Mouse (Mus musculus) C2C12 (cell line): ENCODE results near the gene Cacnb4. TPM values are rescaled to one million over a fixed set of nuclear protein-coding genes. Genes with fewer than 3 reads are reported as not detected.

Source experiments
- H3K27me3 ChIP-seq: one replicate; pipeline ENCODE4 v1.6.1; 2011; ENCODE audit not compliant: control insufficient read depth, insufficient read depth, insufficient read length
- H3K36me3 ChIP-seq: one replicate; pipeline ENCODE4 v1.6.1; 2011; ENCODE audit not compliant: control insufficient read depth, insufficient read depth
- H3K4me3 ChIP-seq: one replicate; pipeline ENCODE4 v1.5.1; 2011; ENCODE audit warnings: mild to moderate bottlenecking, control low read depth; ENCODE audit not compliant: poor library complexity, insufficient read depth, severe bottlenecking
- H3K79me2 ChIP-seq: one replicate; pipeline ENCODE4 v1.6.1; 2011; ENCODE audit not compliant: control insufficient read depth, insufficient read depth
- H3K79me3 ChIP-seq: one replicate; pipeline ENCODE4 v1.6.1; 2011; ENCODE audit warnings: low read depth, control low read depth
- H3ac ChIP-seq: one replicate; pipeline ENCODE3; 2011; ENCODE audit warnings: low read depth; ENCODE audit not compliant: control insufficient read depth, insufficient read length
- CEBPB ChIP-seq: IDR thresholded peaks from one replicate; pipeline ENCODE4 v1.6.1; 2011; ENCODE audit warnings: low read depth, mild to moderate bottlenecking, control low read depth, moderate library complexity
- CTCF ChIP-seq: IDR thresholded peaks from one replicate; pipeline ENCODE4 v1.5.1; 2011; ENCODE audit not compliant: control insufficient read depth, insufficient read depth, insufficient read length
- FOSL1 ChIP-seq: IDR thresholded peaks from one replicate; pipeline ENCODE4 v1.8.0; 2011; ENCODE audit warnings: mild to moderate bottlenecking, low read length; ENCODE audit not compliant: poor library complexity, insufficient read depth, severe bottlenecking
- MAX ChIP-seq: IDR thresholded peaks from one replicate; pipeline ENCODE4 v1.6.1; 2011; ENCODE audit warnings: mild to moderate bottlenecking, control low read depth
- MYOD1 ChIP-seq: IDR thresholded peaks from one replicate; pipeline ENCODE4 v1.6.1; 2011; ENCODE audit warnings: low read depth; ENCODE audit not compliant: control insufficient read depth, insufficient read length
- MYOG ChIP-seq: IDR thresholded peaks from one replicate; pipeline ENCODE4 v1.6.1; 2011; ENCODE audit not compliant: control insufficient read depth, insufficient read length; ENCODE audit errors: extremely low read depth
- USF1 ChIP-seq: IDR thresholded peaks from one replicate; pipeline ENCODE4 v1.6.1; 2011; ENCODE audit warnings: low read depth, mild to moderate bottlenecking, control low read depth, moderate library complexity
- polyA plus RNA-seq: library from polyadenylated mRNA; unstranded; fragments of >200 nt; fragmentation: generic; extraction: Trizol; gene quantifications from one replicate; pipeline ENCODE4 v1.2.1, GENCODE M21; 2012; ENCODE audit warnings: missing spikeins

Gene Cacnb4
- polyA plus RNA-seq, 1 experiment = 0.01 TPM

GRCm38 (mm10) chr2:52449818-52450217, 226.8 kb downstream of the Cacnb4 start:
- Histone ChIP-seq H3ac (no peak overlapping the region), H3K4me3 (no peak overlapping the region), H3K79me3 (no peaks in the 10 kb centered on the region), H3K36me3 (no peaks in the 10 kb centered on the region), H3K79me2 (no peaks in the 10 kb centered on the region), H3K27me3 (no peaks in the 10 kb centered on the region)
- TF ChIP-seq MYOG = no peak
- TF ChIP-seq CTCF = no peak
- no peak for TF ChIP-seq MYOD1
- no peak for TF ChIP-seq MAX
- TF ChIP-seq USF1 = no peak
- no peak for TF ChIP-seq FOSL1
- TF ChIP-seq CEBPB = no peak

- Histone ChIP-seq H3K79me2 (no peaks in the 10 kb centered on the region), H3K27me3 (no peaks in the 10 kb centered on the region), H3K36me3 (no peaks in the 10 kb centered on the region), H3K79me3 (no peaks in the 10 kb centered on the region), H3ac (no peak overlapping the region), H3K4me3 (no peak overlapping the region)
- TF ChIP-seq CTCF = no peak
- TF ChIP-seq MYOG = no peak
- no peak for TF ChIP-seq FOSL1
- no peak for TF ChIP-seq MAX
- TF ChIP-seq CEBPB = no peak
- no peak for TF ChIP-seq USF1
- no peak for TF ChIP-seq MYOD1
These were observed 227.7 kb downstream of the Cacnb4 start for GRCm38 (mm10) chr2:52448916-52449315.

- H3K36me3 ChIP-seq = no peaks in the 10 kb centered on the region
- no peak overlapping the region for H3K4me3 ChIP-seq
- H3ac ChIP-seq = no peak overlapping the region
- no peak for TF ChIP-seq CEBPB
- TF ChIP-seq MYOD1 = no peak
- no peak for TF ChIP-seq MAX
- no peak for TF ChIP-seq USF1
- TF ChIP-seq CTCF = no peak
- TF ChIP-seq MYOG = no peak
- no peak for TF ChIP-seq FOSL1
- H3K79me3 ChIP-seq = no peaks in the 10 kb centered on the region
- H3K79me2 ChIP-seq = no peaks in the 10 kb centered on the region
- no peaks in the 10 kb centered on the region for H3K27me3 ChIP-seq
These were observed 230.0 kb downstream of the Cacnb4 start for GRCm38 (mm10) chr2:52446648-52447047.

DNA sequence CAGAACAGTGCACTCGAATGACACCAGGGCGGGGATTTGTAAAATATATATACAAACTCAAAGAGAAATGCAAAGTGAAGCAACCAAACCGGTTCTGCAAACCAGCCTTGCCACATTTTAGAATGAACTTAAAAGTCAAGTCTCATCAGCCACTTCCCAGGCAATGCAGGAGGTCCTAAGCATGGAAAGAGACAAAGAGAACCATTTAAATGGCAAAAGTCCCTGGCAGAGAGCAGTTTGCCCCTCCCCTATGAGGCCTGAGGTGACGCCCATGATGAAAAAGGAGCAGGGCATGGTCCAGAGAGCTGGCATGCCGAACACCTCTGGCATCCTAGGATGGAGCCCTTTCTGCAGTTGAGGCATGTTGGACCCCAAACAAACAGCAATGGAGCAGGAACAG, 234.5 kb downstream of the Cacnb4 start:
- no peaks in the 10 kb centered on the region for H3K79me2 ChIP-seq
- no peaks in the 10 kb centered on the region for H3K36me3 ChIP-seq
- H3K27me3 ChIP-seq = no peaks in the 10 kb centered on the region
- no peaks in the 10 kb centered on the region for H3K79me3 ChIP-seq
- no peak for TF ChIP-seq FOSL1
- no peak for TF ChIP-seq CTCF
- TF ChIP-seq MAX = no peak
- TF ChIP-seq CEBPB = no peak
- no peak for TF ChIP-seq USF1
- TF ChIP-seq MYOD1 = no peak
- no peak for TF ChIP-seq MYOG
- H3ac ChIP-seq = no peak overlapping the region
- H3K4me3 ChIP-seq = no peak overlapping the region

DNA sequence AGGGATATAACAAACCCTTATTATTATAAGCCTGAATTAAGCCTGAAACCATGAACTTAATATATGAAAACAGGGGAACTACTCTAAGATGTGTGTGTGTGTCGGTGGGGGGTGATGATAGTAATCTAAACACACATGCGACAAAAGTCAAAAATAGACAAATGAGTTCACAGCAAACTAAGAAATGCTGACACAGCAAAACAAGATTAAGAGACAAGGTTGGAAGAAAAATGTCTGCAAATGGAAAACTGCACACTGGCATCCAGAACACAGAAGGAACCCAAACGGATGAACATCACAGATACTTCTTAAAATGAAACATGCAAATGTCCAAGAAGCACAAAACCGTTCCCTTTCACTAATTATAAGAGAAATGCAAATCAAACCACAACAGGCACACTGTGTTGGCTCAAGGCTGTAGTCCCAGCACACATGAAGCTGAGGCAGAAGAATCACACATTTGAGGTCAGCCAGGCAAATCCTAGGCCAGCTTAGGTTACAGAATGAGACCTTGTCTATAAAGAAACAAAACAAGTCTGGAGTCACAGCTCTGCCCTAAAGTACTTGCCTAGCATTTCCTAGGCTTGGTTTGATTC, 236.1 kb downstream of the Cacnb4 start:
- no peaks in the 10 kb centered on the region for H3K79me2 ChIP-seq
- no peak for TF ChIP-seq USF1
- no peak for TF ChIP-seq MYOG
- TF ChIP-seq MYOD1 = no peak
- TF ChIP-seq CEBPB = no peak
- TF ChIP-seq FOSL1 = no peak
- TF ChIP-seq MAX = no peak
- TF ChIP-seq CTCF = no peak
- H3K27me3 ChIP-seq = no peaks in the 10 kb centered on the region
- H3K36me3 ChIP-seq = no peaks in the 10 kb centered on the region
- H3ac ChIP-seq = no peak overlapping the region
- no peak overlapping the region for H3K4me3 ChIP-seq
- H3K79me3 ChIP-seq = no peaks in the 10 kb centered on the region
